Mouse (Mus musculus) MEL (cell line): ENCODE results near the gene Phf5a. TPM values are rescaled to one million over a fixed set of nuclear protein-coding genes. Genes with fewer than 3 reads are reported as not detected.

Experiments
- DNase-seq: peaks from one replicate; pipeline ENCODE4 v3.0.0; 2011; ENCODE audit warnings: low read depth, low spot score
- H3K27ac ChIP-seq: 2 replicates; pipeline ENCODE4 v1.5.1; 2012; ENCODE audit warnings: low read depth, mild to moderate bottlenecking, control low read depth, low read length, moderate library complexity; ENCODE audit not compliant: control insufficient read depth
- H3K27me3 ChIP-seq, 2 experiments: fragments of 150-350 bp in 1 of 2; sonication (generic) in 1 of 2; 2 replicates each; pipeline ENCODE4 v1.6.1; 2012; ENCODE audit warnings: low read length in 2 of 2, mild to moderate bottlenecking in 2 of 2, improper control_type of control experiment in 1 of 2, moderate library complexity in 1 of 2; ENCODE audit not compliant: insufficient read depth in 2 of 2, control insufficient read depth in 1 of 2
- H3K36me3 ChIP-seq, 2 experiments: 2 replicates each; pipeline ENCODE4 v1.6.1; 2012 to 2014; ENCODE audit warnings: low read length in 2 of 2, improper control_type of control experiment in 1 of 2, inconsistent platforms in 1 of 2, mild to moderate bottlenecking in 1 of 2; ENCODE audit not compliant: insufficient read depth in 2 of 2, control insufficient read depth in 1 of 2
- H3K4me1 ChIP-seq, 2 experiments: fragments of 150-350 bp in 1 of 2; sonication (generic) in 1 of 2; 2 replicates each; pipeline ENCODE4 v1.6.1; 2012; ENCODE audit warnings: low read length in 2 of 2, improper control_type of control experiment in 1 of 2, mild to moderate bottlenecking in 1 of 2; ENCODE audit not compliant: insufficient read depth in 2 of 2, control insufficient read depth in 1 of 2
- H3K4me3 ChIP-seq, 2 experiments: fragments of 150-350 bp in 1 of 2; sonication (generic) in 1 of 2; 2 replicates each; pipeline ENCODE4 v1.5.1; 2012; ENCODE audit warnings: low read depth in 2 of 2, low read length in 2 of 2, mild to moderate bottlenecking in 2 of 2, moderate library complexity in 2 of 2, control low read depth in 1 of 2, improper control_type of control experiment in 1 of 2; ENCODE audit not compliant: control insufficient read depth in 1 of 2, insufficient read depth in 1 of 2
- H3K79me2 ChIP-seq: 2 replicates; pipeline ENCODE4 v1.6.1; 2012; ENCODE audit warnings: mild to moderate bottlenecking, low read length, moderate library complexity; ENCODE audit not compliant: control insufficient read depth, poor library complexity, insufficient read depth
- H3K9ac ChIP-seq: 2 replicates; pipeline ENCODE4 v1.6.1; 2012; ENCODE audit warnings: low read depth, mild to moderate bottlenecking, control low read depth, low read length, moderate library complexity; ENCODE audit not compliant: control insufficient read depth, poor library complexity, severe bottlenecking
- H3K9me3 ChIP-seq: fragments of 150-350 bp; sonication (generic); replicated peaks from 2 replicates; pipeline ENCODE4 v1.6.1; 2012; ENCODE audit warnings: mild to moderate bottlenecking, low read length, improper control_type of control experiment, moderate library complexity; ENCODE audit not compliant: insufficient read depth
- CTCF ChIP-seq, 3 experiments: IDR thresholded peaks in 2 of 3; conservative IDR thresholded peaks in 1 of 3; 2 replicates each; pipeline ENCODE4 v1.5.1; 2011 to 2012; ENCODE audit warnings: low read length in 3 of 3, low read depth in 2 of 3, mild to moderate bottlenecking in 2 of 3, improper control_type of control experiment in 1 of 3, inconsistent platforms in 1 of 3, mixed read lengths in 1 of 3, moderate library complexity in 1 of 3; ENCODE audit not compliant: control insufficient read depth in 1 of 3, insufficient read depth in 1 of 3, poor library complexity in 1 of 3, severe bottlenecking in 1 of 3
- ELF1 ChIP-seq: IDR thresholded peaks from 2 replicates; pipeline ENCODE4 v1.6.1; 2014; ENCODE audit warnings: low read depth, mild to moderate bottlenecking, inconsistent platforms, low read length, improper control_type of control experiment, moderate library complexity
- EP300 ChIP-seq, 2 experiments: IDR thresholded peaks; 2 replicates each; pipeline ENCODE4 v1.6.1; 2011; ENCODE audit warnings: improper control_type of control experiment in 2 of 2, low read length in 2 of 2, low read depth in 1 of 2, mild to moderate bottlenecking in 1 of 2
- ETS1 ChIP-seq: IDR thresholded peaks from 2 replicates; pipeline ENCODE4 v1.6.1; 2012; ENCODE audit warnings: low read depth, mild to moderate bottlenecking, inconsistent platforms, low read length, improper control_type of control experiment, moderate library complexity
- GABPA ChIP-seq: IDR thresholded peaks from 2 replicates; pipeline ENCODE4 v1.6.1; 2012; ENCODE audit warnings: low read depth, mild to moderate bottlenecking, inconsistent platforms, low read length, improper control_type of control experiment, moderate library complexity
- GATA1 ChIP-seq: IDR thresholded peaks from 2 replicates; pipeline ENCODE4 v1.6.1; 2011; ENCODE audit warnings: low read depth, low read length, improper control_type of control experiment
- HCFC1 ChIP-seq: IDR thresholded peaks from 2 replicates; pipeline ENCODE4 v1.6.1; 2012; ENCODE audit warnings: low read depth, mild to moderate bottlenecking, inconsistent platforms, low read length, improper control_type of control experiment, moderate library complexity
- KAT2A ChIP-seq: conservative IDR thresholded peaks from 2 replicates; pipeline ENCODE4 v1.6.1; 2012; ENCODE audit warnings: low read depth, low read length, improper control_type of control experiment, inconsistent platforms
- MAX ChIP-seq: IDR thresholded peaks from 2 replicates; pipeline ENCODE4 v1.6.1; 2011; ENCODE audit warnings: low read length, improper control_type of control experiment
- NELFE ChIP-seq: IDR thresholded peaks from 2 replicates; pipeline ENCODE4 v1.6.1; 2011; ENCODE audit warnings: low read depth, low read length, improper control_type of control experiment
- RCOR1 ChIP-seq: IDR thresholded peaks from 2 replicates; pipeline ENCODE4 v1.6.1; 2012; ENCODE audit warnings: low read depth, mild to moderate bottlenecking, inconsistent platforms, low read length, improper control_type of control experiment
- SIN3A ChIP-seq: IDR thresholded peaks from 2 replicates; pipeline ENCODE4 v1.6.1; 2012; ENCODE audit warnings: low read length, improper control_type of control experiment, inconsistent platforms
- TAL1 ChIP-seq: IDR thresholded peaks from 2 replicates; pipeline ENCODE4 v1.6.1; 2012; ENCODE audit warnings: mild to moderate bottlenecking, inconsistent platforms, low read length, moderate library complexity, mixed read lengths
- UBTF ChIP-seq: IDR thresholded peaks from 2 replicates; pipeline ENCODE4 v1.6.1; 2012; ENCODE audit warnings: low read depth, mild to moderate bottlenecking, inconsistent platforms, low read length, improper control_type of control experiment, moderate library complexity, borderline replicate concordance; ENCODE audit not compliant: insufficient read depth
- USF1 ChIP-seq: IDR thresholded peaks from 2 replicates; pipeline ENCODE4 v1.6.1; 2014; ENCODE audit warnings: low read depth, mild to moderate bottlenecking, inconsistent platforms, low read length, improper control_type of control experiment, moderate library complexity
- USF2 ChIP-seq, 2 experiments: IDR thresholded peaks; 2 replicates each; pipeline ENCODE4 v1.6.1; 2011 to 2012; ENCODE audit warnings: improper control_type of control experiment in 2 of 2, low read length in 2 of 2, borderline replicate concordance in 1 of 2, inconsistent platforms in 1 of 2, low read depth in 1 of 2, mild to moderate bottlenecking in 1 of 2; ENCODE audit not compliant: insufficient read depth in 1 of 2
- ZC3H11A ChIP-seq: IDR thresholded peaks from 2 replicates; pipeline ENCODE4 v1.6.1; 2012; ENCODE audit warnings: low read depth, mild to moderate bottlenecking, inconsistent platforms, low read length, improper control_type of control experiment
- ZMIZ1 ChIP-seq: IDR thresholded peaks from 2 replicates; pipeline ENCODE4 v1.6.1; 2012; ENCODE audit warnings: low read depth, mild to moderate bottlenecking, inconsistent platforms, low read length, improper control_type of control experiment, moderate library complexity
- polyA plus RNA-seq, 2 experiments: library from polyadenylated mRNA; stranded (reverse) in 1 of 2; unstranded in 1 of 2; fragments of >175 nt in 1 of 2; fragments of >200 nt in 1 of 2; gene quantifications; 2 replicates each; pipeline versions ENCODE4 v1.2.1 to v1.2.4; 2012; ENCODE audit warnings: low replicate concordance in 2 of 2, low read depth in 1 of 2; ENCODE audit not compliant: insufficient read length in 2 of 2, insufficient read depth in 1 of 2, missing spikeins in 1 of 2
- total RNA-seq: library from RNA; depleted of rRNA; stranded (reverse); fragments of 300-350 nt; gene quantifications from 2 replicates; pipeline ENCODE4 v1.2.3, GENCODE M21; 2012; rRNA removed

Phf5a gene
- total and polyA plus RNA-seq, 3 experiments, result 128 to 164 TPM; not detected in 1

DNA sequence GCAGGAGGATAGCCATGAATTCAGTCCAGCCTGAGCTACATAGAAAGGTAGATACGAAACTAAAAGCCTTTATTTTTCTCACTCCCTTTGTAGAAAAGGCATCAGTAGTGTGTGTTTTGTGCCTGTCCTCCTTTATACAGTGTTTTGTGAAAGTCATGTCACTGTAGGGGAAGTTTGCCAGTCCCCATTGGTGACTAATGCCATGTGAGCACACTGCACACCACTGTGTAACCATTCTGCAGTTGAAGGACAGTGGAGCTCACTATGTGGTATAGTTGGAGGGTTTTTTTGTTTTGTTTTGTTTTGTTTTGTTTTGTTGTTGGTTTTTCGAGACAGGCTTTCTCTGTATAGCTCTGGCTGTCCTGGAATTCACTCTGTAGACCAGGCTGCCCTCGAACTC lies 53.3 kb downstream of the Phf5a start:
- Histone ChIP-seq H3K4me1 (peaks cover 11 to 18% of the 10 kb centered on the region in 2 experiments), H3K36me3 (peaks cover 0 to 16% of the 10 kb centered on the region in 2 experiments; a peak in 2 of 4 replicates), H3K79me2 (no peaks in the 10 kb centered on the region), H3K27me3 (no peaks in the 10 kb centered on the region), H3K9ac (no peak overlapping the region), H3K27ac (no peak overlapping the region), H3K9me3 (no peaks in the 10 kb centered on the region), H3K4me3 (no peak overlapping the region)
- DNase-seq, result no peak
- TF ChIP-seq ZMIZ1, result no peak
- TF ChIP-seq MAX, result no peak
- no peak for TF ChIP-seq USF2 (IDR thresholded peaks at IDR 0.05; ENCODE audit: borderline replicate concordance in 1 of 2, insufficient read depth in 1 of 2, low read depth in 1 of 2, low read length in 2 of 2)
- no peak for TF ChIP-seq TAL1
- no peak for TF ChIP-seq KAT2A
- TF ChIP-seq SIN3A, result no peak
- TF ChIP-seq USF1, result no peak
- TF ChIP-seq GABPA, result no peak
- TF ChIP-seq UBTF, result no peak
- no peak for TF ChIP-seq CTCF (IDR thresholded peaks at IDR 0.05 in 2 of 3, conservative IDR thresholded peaks at IDR 0.05 in 1 of 3; ENCODE audit: control insufficient read depth in 1 of 3, insufficient read depth in 1 of 3, low read depth in 2 of 3, low read length in 3 of 3, poor library complexity in 1 of 3, severe bottlenecking in 1 of 3)
- TF ChIP-seq ZC3H11A, result no peak
- no peak for TF ChIP-seq ELF1
- TF ChIP-seq ETS1, result no peak
- no peak for TF ChIP-seq HCFC1
- no peak for TF ChIP-seq RCOR1
- TF ChIP-seq EP300 (IDR thresholded peaks at IDR 0.05; ENCODE audit: low read depth in 1 of 2, low read length in 2 of 2), result no peak

DNA sequence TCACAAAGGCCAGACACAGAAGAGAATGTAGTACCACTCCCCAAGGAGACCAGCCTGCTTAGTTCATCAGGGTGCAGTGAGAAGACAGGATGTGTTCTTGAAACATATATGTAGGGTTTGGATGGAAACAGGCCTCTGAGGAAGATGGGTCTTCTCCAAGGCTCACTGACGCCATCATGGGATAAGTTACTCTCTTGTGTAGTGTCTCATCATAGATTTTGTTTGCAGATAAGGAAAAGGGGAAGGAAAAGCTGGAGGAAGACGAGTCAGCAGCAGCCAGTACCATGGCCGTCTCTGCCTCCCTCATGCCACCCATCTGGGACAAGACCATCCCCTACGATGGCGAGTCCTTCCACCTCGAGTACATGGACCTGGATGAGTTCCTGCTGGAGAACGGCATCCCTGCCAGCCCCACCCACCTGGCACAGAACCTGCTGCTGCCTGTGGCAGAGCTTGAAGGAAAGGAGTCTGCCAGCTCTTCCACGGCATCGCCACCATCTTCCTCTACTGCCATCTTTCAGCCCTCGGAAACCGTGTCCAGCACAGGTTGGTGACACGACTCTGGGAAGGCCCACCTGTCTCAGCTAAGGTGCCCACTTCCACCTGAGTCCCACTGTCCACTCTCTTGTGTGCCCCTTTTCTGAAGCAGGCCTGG lies 56.9 kb downstream of the Phf5a start:
- Histone ChIP-seq H3K4me3 (no peak overlapping the region), H3K27ac (no peak overlapping the region; the same call in 1 of the 2 replicates), H3K36me3 (peaks cover 0 to 27% of the 10 kb centered on the region in 2 experiments; a peak in 2 of 4 replicates), H3K79me2 (peaks cover 6% of the 10 kb centered on the region), H3K9ac (no peak overlapping the region), H3K27me3 (no peaks in the 10 kb centered on the region), H3K4me1 (peaks cover 16 to 34% of the 10 kb centered on the region in 2 experiments), H3K9me3 (no peaks in the 10 kb centered on the region)
- TF ChIP-seq EP300 (IDR thresholded peaks at IDR 0.05; ENCODE audit: low read depth in 1 of 2, low read length in 2 of 2) (peak in 1 of 2 experiments; percentile 28; a peak in 1 of 4 replicates), NELFE (no peak), ETS1 (peak; percentile 37; the same call in 1 of the 2 replicates), CTCF (IDR thresholded peaks at IDR 0.05 in 2 of 3, conservative IDR thresholded peaks at IDR 0.05 in 1 of 3; ENCODE audit: control insufficient read depth in 1 of 3, insufficient read depth in 1 of 3, low read depth in 2 of 3, low read length in 3 of 3, poor library complexity in 1 of 3, severe bottlenecking in 1 of 3) (no peak), RCOR1 (no peak), GATA1 (peak; percentile 75), SIN3A (no peak)
- DNase-seq, result peak; percentile 61

Other genes with a start within 250 kb of the Phf5a start
- 47.4 and 56.7 TPM in 2 replicates for gene L3mbtl2, start 208.0 kb downstream of the Phf5a start, total RNA-seq
- 10 to 100 TPM in 1 of 2 experiments, not detected in 1; 58.1 TPM for gene L3mbtl2, start 208.0 kb downstream of the Phf5a start, polyA plus RNA-seq
- 0.10 and 0.42 TPM in 2 replicates for gene Chadl, start 174.6 kb downstream of the Phf5a start, total RNA-seq
- gene Chadl, start 174.6 kb downstream of the Phf5a start, polyA plus RNA-seq, result under 1 TPM in 1 of 2 experiments, not detected in 1; 0.72 TPM
- 16.9 and 18.2 TPM in 2 replicates for gene Zc3h7b, start 126.9 kb downstream of the Phf5a start, total RNA-seq
- gene Zc3h7b, start 126.9 kb downstream of the Phf5a start, polyA plus RNA-seq, result 100 to 1,000 TPM in 1 of 2 experiments, 10 to 100 TPM in 1; 41.5 to 108 TPM
- gene Rangap1, start 126.4 kb downstream of the Phf5a start, total RNA-seq, result 191 and 197 TPM in 2 replicates
- 100 to 1,000 TPM in 1 of 2 experiments, not detected in 1; 281 TPM for gene Rangap1, start 126.4 kb downstream of the Phf5a start, polyA plus RNA-seq
- 11.6 and 12.3 TPM in 2 replicates for gene Tef, start 69.5 kb downstream of the Phf5a start, total RNA-seq
- gene Tef, start 69.5 kb downstream of the Phf5a start, polyA plus RNA-seq, result 10 to 100 TPM in 1 of 2 experiments, not detected in 1; 21.7 TPM
- 21.6 and 23.5 TPM in 2 replicates for gene Tob2, start 13.1 kb downstream of the Phf5a start, total RNA-seq
- gene Tob2, start 13.1 kb downstream of the Phf5a start, polyA plus RNA-seq, result 10 to 100 TPM in 1 of 2 experiments, not detected in 1; 20.7 TPM
- 241 and 248 TPM in 2 replicates for gene Aco2, start 398 bp upstream of the Phf5a start, total RNA-seq
- 1,000 to 10,000 TPM in 1 of 2 experiments, 100 to 1,000 TPM in 1; 447 to 1,242 TPM for gene Aco2, start 398 bp upstream of the Phf5a start, polyA plus RNA-seq
- 87.9 and 109 TPM in 2 replicates for gene Polr3h, start 54.3 kb upstream of the Phf5a start, total RNA-seq
- 100 to 1,000 TPM in 1 of 2 experiments, not detected in 1; 304 TPM for gene Polr3h, start 54.3 kb upstream of the Phf5a start, polyA plus RNA-seq
- not detected in 2 replicates for gene Csdc2, start 64.8 kb upstream of the Phf5a start, total RNA-seq
- not detected for gene Csdc2, start 64.8 kb upstream of the Phf5a start, polyA plus RNA-seq
- gene Pmm1, start 89.0 kb upstream of the Phf5a start, total RNA-seq, result 72.7 and 77.5 TPM in 2 replicates
- gene Pmm1, start 89.0 kb upstream of the Phf5a start, polyA plus RNA-seq, result 100 to 1,000 TPM in 1 of 2 experiments, not detected in 1; 111 TPM
- not detected in 2 replicates for gene 1700029P11Rik, start 108.6 kb upstream of the Phf5a start, total RNA-seq
- under 1 TPM in 1 of 2 experiments, not detected in 1; 0.07 TPM for gene 1700029P11Rik, start 108.6 kb upstream of the Phf5a start, polyA plus RNA-seq
- 90.3 and 108 TPM in 2 replicates for gene Xrcc6, start 115.9 kb upstream of the Phf5a start, total RNA-seq
- gene Xrcc6, start 115.9 kb upstream of the Phf5a start, polyA plus RNA-seq, result 100 to 1,000 TPM in 1 of 2 experiments, not detected in 1; 108 TPM
- gene Desi1, start 162.0 kb upstream of the Phf5a start, total RNA-seq, result 22.6 and 26.3 TPM in 2 replicates
- 100 to 1,000 TPM in 1 of 2 experiments, not detected in 1; 116 TPM for gene Desi1, start 162.0 kb upstream of the Phf5a start, polyA plus RNA-seq
- 262 and 297 TPM in 2 replicates for gene Snu13, start 175.7 kb upstream of the Phf5a start, total RNA-seq
- gene Snu13, start 175.7 kb upstream of the Phf5a start, polyA plus RNA-seq, result 100 to 1,000 TPM; 196 to 375 TPM
- gene 4930407I10Rik, start 187.2 kb upstream of the Phf5a start, total RNA-seq, result not detected in 2 replicates
- gene 4930407I10Rik, start 187.2 kb upstream of the Phf5a start, polyA plus RNA-seq, result not detected
- gene Mei1, start 198.1 kb upstream of the Phf5a start, total RNA-seq, result not detected in 2 replicates
- not detected for gene Mei1, start 198.1 kb upstream of the Phf5a start, polyA plus RNA-seq